Mouse (Mus musculus): ENCODE measurements around the gene Mrpl46. TPM values are rescaled to one million over a fixed set of nuclear protein-coding genes. Genes with fewer than 3 reads are reported as not detected.

Mrpl46 gene
- polyA plus RNA-seq, 2 experiments = 22.4 to 55.1 TPM

GRCm38 (mm10) chr7:78769075-78769652, 14.2 kb downstream of the Mrpl46 start:
- ATAC-seq (ENCODE audit: insufficient read depth) (no peak), DNase-seq (ENCODE audit: low read depth in 3 of 3, low spot score in 3 of 3) (no peak)
- no peak overlapping the region for H3K4me2 ChIP-seq (ENCODE audit: low read depth)
- H3K27ac ChIP-seq = no peak overlapping the region
- H3K4me1 ChIP-seq (replicated peaks; ENCODE audit: control insufficient read depth in 2 of 2, insufficient read depth in 2 of 2, low read length in 1 of 2) = no peaks in the 10 kb centered on the region
- H3K9me3 ChIP-seq (ENCODE audit: control insufficient read depth, low read length) = no peaks in the 10 kb centered on the region
- TF ChIP-seq CTCF (IDR thresholded peaks at IDR 0.05; ENCODE audit: low read depth) = no peak
- no peak for TF ChIP-seq EP300 (IDR thresholded peaks at IDR 0.05; ENCODE audit: low read depth)
- WGBS (ENCODE audit: insufficient replicate concordance) = 55% methylated on average over 7 of the region's 7 CpGs
- H3K27me3 ChIP-seq (ENCODE audit: control insufficient read depth, insufficient read depth, low read length) = no peaks in the 10 kb centered on the region
- H3K36me3 ChIP-seq (replicated peaks; ENCODE audit: control insufficient read depth, insufficient read depth, low read depth) = no peaks in the 10 kb centered on the region; the same call in 1 of the 2 replicates
- H3K4me3 ChIP-seq (ENCODE audit: insufficient read depth in 1 of 2, low read depth in 2 of 2, low read length in 2 of 2) = no peak overlapping the region
- H3K9ac ChIP-seq (replicated peaks) = no peak overlapping the region

- no peak for TF ChIP-seq CTCF (IDR thresholded peaks at IDR 0.05; ENCODE audit: low read depth)
- no peak for TF ChIP-seq EP300 (IDR thresholded peaks at IDR 0.05; ENCODE audit: low read depth)
- Histone ChIP-seq H3K9me3 (ENCODE audit: control insufficient read depth, low read length) (no peaks in the 10 kb centered on the region), H3K4me1 (replicated peaks; ENCODE audit: control insufficient read depth in 2 of 2, insufficient read depth in 2 of 2, low read length in 1 of 2) (no peaks in the 10 kb centered on the region), H3K36me3 (replicated peaks; ENCODE audit: control insufficient read depth, insufficient read depth, low read depth) (no peaks in the 10 kb centered on the region), H3K4me2 (ENCODE audit: low read depth) (no peak overlapping the region), H3K9ac (replicated peaks) (no peak overlapping the region), H3K27me3 (ENCODE audit: control insufficient read depth, insufficient read depth, low read length) (no peaks in the 10 kb centered on the region), H3K4me3 (ENCODE audit: insufficient read depth in 1 of 2, low read depth in 2 of 2, low read length in 2 of 2) (no peak overlapping the region), H3K27ac (no peak overlapping the region)
- ATAC-seq (ENCODE audit: insufficient read depth) (no peak), DNase-seq (ENCODE audit: low read depth in 3 of 3, low spot score in 3 of 3) (no peak)
- 76% methylated on average over 12 of the region's 12 CpGs for WGBS (ENCODE audit: insufficient replicate concordance)
Observed at GRCm38 (mm10) chr7:78767929-78768531, 15.3 kb downstream of the Mrpl46 start.

- no peak overlapping the region for H3K9ac ChIP-seq (replicated peaks)
- WGBS (ENCODE audit: insufficient replicate concordance) = 21% methylated on average over 18 of the region's 18 CpGs
- H3K27ac ChIP-seq = no peak overlapping the region
- H3K4me3 ChIP-seq (ENCODE audit: insufficient read depth in 1 of 2, low read depth in 2 of 2, low read length in 2 of 2) = no peak overlapping the region
- no peaks in the 10 kb centered on the region for H3K36me3 ChIP-seq (replicated peaks; ENCODE audit: control insufficient read depth, insufficient read depth, low read depth)
- ATAC-seq (ENCODE audit: insufficient read depth) (no peak), DNase-seq (ENCODE audit: low read depth in 3 of 3, low spot score in 3 of 3) (peak in 1 of 3 experiments; percentile 17)
- H3K4me1 ChIP-seq (replicated peaks; ENCODE audit: control insufficient read depth in 2 of 2, insufficient read depth in 2 of 2, low read length in 1 of 2) = no peaks in the 10 kb centered on the region
- H3K27me3 ChIP-seq (ENCODE audit: control insufficient read depth, insufficient read depth, low read length) = no peaks in the 10 kb centered on the region
- no peak overlapping the region for H3K4me2 ChIP-seq (ENCODE audit: low read depth)
- H3K9me3 ChIP-seq (ENCODE audit: control insufficient read depth, low read length) = no peaks in the 10 kb centered on the region
- TF ChIP-seq EP300 (IDR thresholded peaks at IDR 0.05; ENCODE audit: low read depth) (no peak), CTCF (IDR thresholded peaks at IDR 0.05; ENCODE audit: low read depth) (peak; percentile 80)
Observed at GRCm38 (mm10) chr7:78766019-78766683, 17.2 kb downstream of the Mrpl46 start.

DNA sequence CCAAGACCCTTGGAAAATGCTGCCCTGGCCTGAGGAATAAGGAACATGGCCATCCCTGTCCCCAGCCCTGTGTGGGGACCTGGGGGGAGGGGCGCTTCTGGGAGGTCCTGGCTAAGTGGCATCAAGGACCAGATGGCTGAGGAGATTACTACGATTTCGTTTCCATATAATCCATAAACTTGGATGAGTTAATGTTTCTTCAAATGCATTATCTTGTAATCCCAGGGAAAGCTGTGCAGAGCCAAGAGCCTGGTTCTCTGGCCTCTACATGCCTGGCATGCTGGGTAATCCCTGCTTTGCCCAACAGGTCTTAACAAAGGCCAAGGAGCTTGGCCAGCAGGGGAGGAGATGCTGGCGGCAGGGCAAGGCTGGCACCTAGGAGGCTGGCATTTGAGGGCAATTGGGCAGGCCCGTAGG, 18.1 kb downstream of the Mrpl46 start:
- Histone ChIP-seq H3K9ac (replicated peaks) (no peak overlapping the region), H3K9me3 (ENCODE audit: control insufficient read depth, low read length) (no peaks in the 10 kb centered on the region), H3K4me1 (replicated peaks; ENCODE audit: control insufficient read depth in 2 of 2, insufficient read depth in 2 of 2, low read length in 1 of 2) (no peaks in the 10 kb centered on the region), H3K27me3 (ENCODE audit: control insufficient read depth, insufficient read depth, low read length) (no peaks in the 10 kb centered on the region), H3K36me3 (replicated peaks; ENCODE audit: control insufficient read depth, insufficient read depth, low read depth) (no peaks in the 10 kb centered on the region), H3K4me3 (ENCODE audit: insufficient read depth in 1 of 2, low read depth in 2 of 2, low read length in 2 of 2) (no peak overlapping the region), H3K4me2 (ENCODE audit: low read depth) (no peak overlapping the region), H3K27ac (no peak overlapping the region)
- 51% methylated on average over 5 of the region's 5 CpGs for WGBS (ENCODE audit: insufficient replicate concordance)
- DNase-seq (ENCODE audit: low read depth in 3 of 3, low spot score in 3 of 3) (no peak), ATAC-seq (ENCODE audit: insufficient read depth) (no peak)
- TF ChIP-seq EP300 (IDR thresholded peaks at IDR 0.05; ENCODE audit: low read depth) (no peak), CTCF (IDR thresholded peaks at IDR 0.05; ENCODE audit: low read depth) (no peak)

- Histone ChIP-seq H3K27ac (no peak overlapping the region), H3K27me3 (ENCODE audit: control insufficient read depth, insufficient read depth, low read length) (no peaks in the 10 kb centered on the region), H3K9ac (replicated peaks) (no peak overlapping the region), H3K4me2 (ENCODE audit: low read depth) (no peak overlapping the region), H3K4me1 (replicated peaks; ENCODE audit: control insufficient read depth in 2 of 2, insufficient read depth in 2 of 2, low read length in 1 of 2) (no peaks in the 10 kb centered on the region), H3K9me3 (ENCODE audit: control insufficient read depth, low read length) (no peaks in the 10 kb centered on the region), H3K36me3 (replicated peaks; ENCODE audit: control insufficient read depth, insufficient read depth, low read depth) (no peaks in the 10 kb centered on the region), H3K4me3 (ENCODE audit: insufficient read depth in 1 of 2, low read depth in 2 of 2, low read length in 2 of 2) (no peak overlapping the region)
- TF ChIP-seq CTCF (IDR thresholded peaks at IDR 0.05; ENCODE audit: low read depth) (no peak), EP300 (IDR thresholded peaks at IDR 0.05; ENCODE audit: low read depth) (no peak)
- ATAC-seq (ENCODE audit: insufficient read depth) = no peak
- no peak for DNase-seq (ENCODE audit: low read depth in 3 of 3, low spot score in 3 of 3)
- WGBS (ENCODE audit: insufficient replicate concordance) = 68% methylated on average over 3 of the region's 3 CpGs
Observed at GRCm38 (mm10) chr7:78763801-78764200, 19.5 kb downstream of the Mrpl46 start.
